In genomic region chr17:33802221-33802620, GRCm38 (mm10) we compare ENCODE assay signal across 11 mouse cellular contexts. TPM values are rescaled to one million over a fixed set of nuclear protein-coding genes. Genes with fewer than 3 reads are reported as not detected.
DNase-seq lines count a peak whose midpoint lies in the region; ATAC-seq and TF ChIP-seq lines count a peak whose summit lies in the region.
"Had no signal": no experiment of that assay in that cellular context is flagged by ENCODE, and none has a peak within 500 bp of the region (broad histone marks: within the 10 kb centered on the region; RNA-seq: fewer than 3 reads in every experiment).

No protein-coding gene starts in this region.

- H3K4me1 ChIP-seq in E14TG2a.4 (replicated peaks; ENCODE audit: low read depth, low read length), result peaks cover 46% of the 10 kb centered on the region
- H3K4me1 ChIP-seq: hindbrain, embryonic 13.5 days; limb, embryonic 15.5 days had no signal

- H3K27me3 ChIP-seq in E14TG2a.4 (ENCODE audit: insufficient read depth, low read length), result no peaks in the 10 kb centered on the region
- H3K27me3 ChIP-seq: hindbrain, embryonic 13.5 days; limb, embryonic 15.5 days had no signal

- H3K36me3 ChIP-seq in E14TG2a.4 (ENCODE audit: insufficient read depth, low read length), result no peaks in the 10 kb centered on the region
- H3K36me3 ChIP-seq: hindbrain, embryonic 13.5 days; limb, embryonic 15.5 days had no signal

- no peak overlapping the region for H3K4me3 ChIP-seq in left cerebral cortex, adult 2 months
- H3K4me3 ChIP-seq in E14TG2a.4 (replicated peaks; ENCODE audit: low read length), result no peak overlapping the region
- H3K4me3 ChIP-seq: hindbrain, embryonic 13.5 days; limb, embryonic 15.5 days had no signal

- intact Hi-C loops in left cerebral cortex, adult 2 months (cut with DNase I), result loop anchor here (2.0 kb wide), 1 partner anchor 73 kb away; no protein-coding TSS in a partner anchor
- intact Hi-C loops in left cerebral cortex, postnatal 36 days (cut with DNase I), result loop anchor here (2.0 to 5.0 kb wide), 2 partner anchors 55 to 75 kb away; no protein-coding TSS in a partner anchor

- peak; percentile 60 for TF ChIP-seq CTCF in left cerebral cortex, adult 2 months (IDR thresholded peaks at IDR 0.05)
- peak; percentile 82 for TF ChIP-seq CTCF in E14TG2a.4 (conservative IDR thresholded peaks at IDR 0.05; ENCODE audit: low read length)

- no peak overlapping the region for H3K27ac ChIP-seq in left cerebral cortex, adult 2 months
- H3K27ac ChIP-seq: hindbrain, embryonic 13.5 days; limb, embryonic 15.5 days had no signal

- no peak for DNase-seq in left cerebral cortex, adult 2 months (ENCODE audit: extremely low spot score in 1 of 2, low spot score in 2 of 2)
- DNase-seq in left cerebral cortex, postnatal 36 days (ENCODE audit: low spot score in 2 of 2), result no peak
- peak; percentile 59 for DNase-seq in MN1 (ENCODE audit: low spot score)
- DNase-seq in urinary bladder, postnatal 36 days (ENCODE audit: low spot score in 2 of 2), result no peak
- no peak for DNase-seq in natural killer cell, adult 2 months (ENCODE audit: low spot score in 2 of 2)
- DNase-seq: adrenal gland, postnatal 25 days; cerebellum, postnatal 10 days had no signal

- ATAC-seq in megakaryocyte progenitor cell, adult 5-6 weeks (replicated peaks; ENCODE audit: poor library complexity), result peak; percentile 54

- no peaks in the 10 kb centered on the region for H3K9me3 ChIP-seq in E14TG2a.4 (ENCODE audit: low read length)
- H3K9me3 ChIP-seq: hindbrain, embryonic 13.5 days; limb, embryonic 15.5 days had no signal

RNA-seq across cellular contexts. Expression of gene Kank3, which starts 8.1 kb away (rescaled TPM):
- total RNA-seq in left cerebral cortex, adult 2 months (2021), result 10 to 100 TPM; 32.3 to 38.7 TPM
- total RNA-seq in left cerebral cortex, postnatal 36 days (2021), result 10 to 100 TPM; 27.0 to 44.8 TPM
- 9.6 and 12.7 TPM in 2 replicates for total RNA-seq in megakaryocyte progenitor cell, adult 5-6 weeks (2015)
- 5.7 and 9.7 TPM in 2 replicates for total RNA-seq in megakaryocyte progenitor cell, adult 5-6 weeks (2017)

RNA-seq across cellular contexts. Expression of gene Angptl4, which starts 20.6 kb away (rescaled TPM):
- total RNA-seq in left cerebral cortex, adult 2 months (2021), result 1 to 10 TPM; 3.4 to 4.3 TPM
- 1 to 10 TPM; 3.3 to 4.8 TPM for total RNA-seq in left cerebral cortex, postnatal 36 days (2021)
- 7.3 and 9.2 TPM in 2 replicates for total RNA-seq in megakaryocyte progenitor cell, adult 5-6 weeks (2015)
- total RNA-seq in megakaryocyte progenitor cell, adult 5-6 weeks (2017), result 8.4 and 9.7 TPM in 2 replicates

RNA-seq across cellular contexts. Expression of gene Rps28, which starts 22.1 kb away (rescaled TPM):
- total RNA-seq in left cerebral cortex, adult 2 months (2021), result 100 to 1,000 TPM; 600 to 661 TPM
- total RNA-seq in left cerebral cortex, postnatal 36 days (2021), result 100 to 1,000 TPM; 651 to 708 TPM
- total RNA-seq in megakaryocyte progenitor cell, adult 5-6 weeks (2015), result 1,132 and 1,209 TPM in 2 replicates
- 2,303 and 3,173 TPM in 2 replicates for total RNA-seq in megakaryocyte progenitor cell, adult 5-6 weeks (2017)

RNA-seq across cellular contexts. Expression of gene Ndufa7, which starts 22.2 kb away (rescaled TPM):
- total RNA-seq in left cerebral cortex, adult 2 months (2021), result 100 to 1,000 TPM; 190 to 211 TPM
- 100 to 1,000 TPM; 212 to 213 TPM for total RNA-seq in left cerebral cortex, postnatal 36 days (2021)
- total RNA-seq in megakaryocyte progenitor cell, adult 5-6 weeks (2015), result 161 and 174 TPM in 2 replicates
- 122 and 151 TPM in 2 replicates for total RNA-seq in megakaryocyte progenitor cell, adult 5-6 weeks (2017)

RNA-seq across cellular contexts. Expression of gene Cd320, which starts 40.7 kb away (rescaled TPM):
- 10 to 100 TPM; 19.8 to 26.8 TPM for total RNA-seq in left cerebral cortex, adult 2 months (2021)
- 10 to 100 TPM; 24.8 to 27.5 TPM for total RNA-seq in left cerebral cortex, postnatal 36 days (2021)
- total RNA-seq in megakaryocyte progenitor cell, adult 5-6 weeks (2015), result 31.3 and 37.7 TPM in 2 replicates
- 18.8 and 31.9 TPM in 2 replicates for total RNA-seq in megakaryocyte progenitor cell, adult 5-6 weeks (2017)
